Mouse (Mus musculus) heart, adult 2 months (tissue): Measurements from ENCODE around the gene Fxn.

Experiments
- CTCF ChIP-seq: fragments of 200-600 bp; IDR thresholded peaks from 2 replicates; pipeline ENCODE4 v1.8.1; 2022; ENCODE audit warnings: antibody characterized with exemption, mild to moderate bottlenecking, moderate library complexity
- EP300 ChIP-seq: fragments of 200-500 bp; IDR thresholded peaks from 2 replicates; pipeline ENCODE4 v1.6.1; 2011; ENCODE audit warnings: low read depth, low read length, control low read depth; ENCODE audit not compliant: insufficient read depth
- POLR2A ChIP-seq: fragments of 200-500 bp; IDR thresholded peaks from 2 replicates; pipeline ENCODE4 v1.6.1; 2011; ENCODE audit warnings: mild to moderate bottlenecking, low read depth, low read length, control low read depth; ENCODE audit not compliant: insufficient read depth

DNA sequence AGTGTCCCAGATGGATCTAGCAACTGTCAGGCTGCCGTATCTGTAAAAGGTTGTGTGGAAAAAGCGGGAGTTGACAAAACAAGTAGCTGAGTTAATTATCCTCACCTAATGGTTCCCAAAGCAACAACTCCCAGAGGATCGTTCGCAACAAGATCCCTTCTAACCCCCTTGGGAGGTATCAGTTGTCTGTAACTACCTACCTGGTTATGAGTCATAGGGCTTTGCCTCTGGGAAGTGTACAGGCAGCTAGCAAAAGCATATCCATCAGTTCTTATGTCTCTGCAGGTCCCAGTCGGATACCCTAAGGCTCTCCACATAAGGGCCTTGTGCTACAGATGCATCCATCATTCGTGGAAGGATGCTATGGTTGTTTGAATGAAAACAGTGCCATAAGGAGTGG is 37.1 kb downstream of the Fxn start:
- TF ChIP-seq CTCF, result no peak
- TF ChIP-seq EP300, result no peak
- no peak for TF ChIP-seq POLR2A
